Mouse (Mus musculus) stomach, postnatal 0 days (tissue): ENCODE measurements around the gene Tmem107.

Source experiments
- CTCF ChIP-seq: IDR thresholded peaks from 2 replicates; pipeline ENCODE4 v1.5.1; 2016; ENCODE audit warnings: antibody characterized with exemption, low read depth, mild to moderate bottlenecking, moderate library complexity
- EP300 ChIP-seq: optimal IDR thresholded peaks from 2 replicates; pipeline ENCODE3; 2016; ENCODE audit warnings: antibody characterized with exemption

- TF ChIP-seq CTCF: no peak
- TF ChIP-seq EP300: no peak
Observed at GRCm38 (mm10) chr11:69063413-69064201, 7.0 kb upstream of the Tmem107 start.
